Mouse (Mus musculus) yolk sac, embryonic 10.5 days (tissue): ENCODE results near the gene Mlf2.
"Not testable (repeated sequence)": the region's sequence is repeated elsewhere in the genome, so short reads cannot be mapped to it uniquely, and the experiment has no call there.

Experiments used
- DNase-seq: peaks from one replicate; pipeline ENCODE4 v3.0.0-alpha.2; 2017; ENCODE audit warnings: low spot score

Gene Mlf2

DNA sequence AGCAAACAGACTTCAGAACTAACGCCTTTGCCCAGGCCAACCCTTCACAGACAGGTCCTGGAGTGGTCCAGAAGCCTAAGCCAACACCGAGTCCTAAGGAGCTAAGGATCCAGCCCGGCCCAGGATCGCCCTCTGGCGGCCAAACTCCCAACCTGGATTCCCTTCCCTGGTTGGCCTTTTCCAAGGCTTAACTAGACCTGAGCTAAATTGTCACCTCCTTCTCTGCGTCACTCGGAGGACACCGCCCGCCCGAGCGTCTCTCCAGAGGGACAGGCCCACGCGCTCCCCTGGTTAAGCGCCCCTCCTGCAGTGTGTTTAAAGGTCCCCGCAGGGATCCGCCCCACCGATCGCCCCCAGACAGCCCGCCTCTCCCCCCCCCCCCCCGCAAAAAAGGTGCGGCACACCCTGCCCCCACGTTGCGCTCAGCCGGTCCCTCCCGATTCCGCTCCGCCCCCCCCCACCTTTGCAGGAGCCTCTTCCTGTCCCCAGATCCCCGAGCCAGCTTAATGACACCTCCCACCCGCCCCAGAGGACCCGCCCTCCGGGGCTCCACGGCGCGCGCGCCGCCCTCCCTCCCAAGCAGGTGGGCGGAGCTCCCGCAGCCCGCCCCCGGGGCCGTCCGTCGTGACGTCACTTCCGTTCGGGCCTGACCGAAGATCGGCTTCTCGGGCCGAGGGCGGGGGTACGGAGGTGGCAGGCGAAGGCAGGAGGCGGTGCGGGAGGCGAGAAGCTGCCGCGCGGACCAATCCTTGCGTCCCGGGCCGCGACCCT is at the start of gene Mlf2:
TSS of gene Mlf2 (plus strand) at position 633 of the 771 bp plus-strand sequence.
- peak; percentile 99 for DNase-seq

DNA sequence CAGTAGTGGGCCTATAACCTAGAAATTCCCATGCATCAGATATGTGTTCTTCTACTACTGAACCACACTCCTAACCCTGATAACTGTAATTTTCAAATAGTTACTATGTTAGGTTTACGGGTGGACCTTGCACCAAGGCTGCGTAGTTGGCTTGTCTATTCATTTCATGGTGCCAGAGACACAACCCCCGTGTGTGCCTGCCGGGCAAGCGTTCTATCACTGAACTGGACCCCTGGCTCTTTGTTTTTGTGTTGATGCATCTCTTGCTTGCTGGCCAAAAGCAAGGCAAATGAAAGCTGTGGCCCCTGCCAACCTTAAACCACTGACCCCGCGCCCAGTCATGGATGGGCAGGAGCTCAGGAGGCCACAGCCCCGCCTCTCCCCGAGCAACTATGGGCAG is 49.4 kb upstream of the Mlf2 start:
- no peak for DNase-seq

DNA sequence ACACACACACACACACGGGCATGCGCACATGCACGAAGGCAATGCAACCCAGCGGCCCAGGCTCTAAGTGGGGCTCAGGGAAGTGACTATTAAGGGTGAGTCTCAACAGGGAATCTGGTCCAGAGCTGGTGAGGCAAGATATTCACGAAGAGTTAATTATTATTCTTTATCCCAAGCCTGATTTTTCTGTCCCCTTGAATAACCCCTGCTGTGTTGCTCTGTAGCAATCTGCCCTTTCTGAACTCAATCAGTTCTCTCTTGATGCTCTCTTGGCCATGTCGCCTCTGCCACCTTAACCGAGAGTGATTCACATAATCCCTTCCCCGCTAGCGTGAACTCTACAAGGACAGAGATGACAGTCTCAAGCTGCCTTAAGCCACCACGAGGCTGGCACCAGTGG is 47.8 kb upstream of the Mlf2 start:
- DNase-seq, result no peak

DNA sequence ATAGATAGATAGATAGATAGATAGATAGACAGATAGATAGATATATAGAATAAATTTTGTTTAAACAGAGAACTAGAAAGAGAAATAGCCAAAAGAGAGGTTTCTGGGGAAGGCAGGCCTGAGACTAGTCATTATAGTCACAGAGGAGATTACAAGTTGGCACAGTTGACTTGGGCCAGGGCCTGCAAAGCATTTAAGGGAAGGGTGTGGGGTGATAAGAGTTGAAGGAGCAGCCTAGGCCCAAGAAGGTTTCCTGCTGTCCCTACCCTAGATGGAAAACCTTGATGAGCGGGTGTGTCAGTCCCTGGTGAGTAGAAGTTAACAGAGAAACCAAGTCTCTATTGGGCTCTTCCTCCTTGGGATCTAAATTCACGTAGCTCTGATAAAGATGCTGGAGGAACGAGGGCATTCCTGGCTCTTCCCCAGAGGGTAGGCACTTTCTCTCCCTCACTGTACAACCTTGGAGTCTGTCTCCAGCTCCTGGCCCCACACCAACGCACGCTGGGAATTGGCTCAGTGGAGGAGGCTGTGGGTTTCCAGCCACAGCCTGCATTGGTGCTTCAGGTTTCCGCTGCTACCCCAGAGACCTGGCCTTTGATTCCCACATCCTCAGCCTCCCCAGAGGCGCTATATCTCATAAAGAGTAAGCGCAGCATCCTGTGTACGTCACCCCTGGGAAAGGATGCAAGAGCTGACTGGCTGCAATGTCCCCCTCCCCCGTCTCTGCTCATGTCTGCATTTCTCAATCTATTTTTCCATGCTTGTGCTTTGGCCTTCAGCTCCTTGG is 46.3 kb upstream of the Mlf2 start:
- no peak for DNase-seq

DNA sequence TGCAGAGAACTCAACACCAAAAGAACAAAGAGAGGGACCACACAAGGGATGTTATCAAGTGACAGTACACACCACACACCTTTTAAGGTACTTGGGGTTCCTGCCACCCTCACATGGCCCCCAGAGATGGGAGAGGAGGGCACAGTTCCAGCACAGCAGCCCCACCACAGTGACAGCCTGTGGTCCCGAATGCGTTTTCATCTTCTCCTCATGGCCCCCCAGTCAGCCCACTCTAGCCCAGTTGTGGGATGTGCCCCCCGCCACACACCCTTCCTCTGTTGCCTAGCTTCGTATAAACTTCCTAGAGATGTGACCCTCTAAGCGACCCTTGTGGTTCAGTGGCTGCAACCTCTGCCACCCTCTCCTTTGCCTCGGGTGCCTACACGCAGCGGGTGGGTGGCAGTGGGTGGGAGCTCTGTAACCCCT is 45.2 kb upstream of the Mlf2 start:
- DNase-seq, result no peak

DNA sequence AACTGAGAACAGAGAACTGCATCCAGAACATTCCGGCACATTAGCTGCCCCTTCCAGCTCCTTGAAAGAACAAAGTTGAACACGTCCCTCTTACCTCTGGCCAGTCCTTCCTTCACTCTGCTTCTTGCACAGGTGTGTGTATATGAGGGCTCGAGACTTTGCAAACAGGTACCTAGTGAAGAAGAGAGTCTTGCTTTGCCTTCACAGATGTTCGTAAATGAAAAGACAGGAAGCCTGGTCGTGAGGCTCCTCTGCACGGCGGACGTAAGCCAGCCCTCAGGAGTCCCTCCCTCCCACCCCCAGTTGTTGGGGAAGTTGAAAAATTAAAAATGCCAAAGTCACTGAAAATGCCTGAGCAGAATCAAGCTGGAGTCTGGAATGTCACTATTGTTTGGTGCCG is 43.2 kb upstream of the Mlf2 start, which contains the start of gene Cd4:
TSS of gene Cd4 (minus strand) at position 236 of the 400 bp plus-strand sequence.
- no peak for DNase-seq

DNA sequence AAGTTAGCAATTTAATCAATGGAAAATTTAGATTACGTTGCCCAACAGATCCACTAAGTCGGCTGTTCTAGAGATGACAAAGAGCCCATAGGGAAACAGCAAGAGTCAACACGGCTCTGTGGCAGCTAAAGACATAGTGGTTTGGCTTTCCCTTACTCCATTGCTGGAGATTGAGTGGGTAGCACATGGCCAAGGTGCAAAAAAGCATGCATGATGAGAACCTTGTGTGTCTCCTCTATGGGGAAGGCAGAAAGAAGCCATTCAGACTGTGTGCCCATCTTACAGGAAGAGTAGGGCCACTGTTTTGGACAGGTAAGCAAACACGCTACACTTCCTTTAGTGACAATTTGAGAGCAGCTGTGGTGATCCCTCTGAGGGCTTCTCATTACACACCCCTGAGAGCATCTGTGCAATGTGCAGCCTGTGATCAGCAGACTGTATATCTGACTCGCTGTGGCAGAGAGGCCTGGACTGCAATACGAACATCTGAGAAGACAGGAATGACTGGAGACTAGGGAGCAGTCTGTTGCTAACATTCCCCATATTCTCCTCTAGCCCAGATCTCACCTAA is 42.5 kb upstream of the Mlf2 start:
- no peak for DNase-seq

DNA sequence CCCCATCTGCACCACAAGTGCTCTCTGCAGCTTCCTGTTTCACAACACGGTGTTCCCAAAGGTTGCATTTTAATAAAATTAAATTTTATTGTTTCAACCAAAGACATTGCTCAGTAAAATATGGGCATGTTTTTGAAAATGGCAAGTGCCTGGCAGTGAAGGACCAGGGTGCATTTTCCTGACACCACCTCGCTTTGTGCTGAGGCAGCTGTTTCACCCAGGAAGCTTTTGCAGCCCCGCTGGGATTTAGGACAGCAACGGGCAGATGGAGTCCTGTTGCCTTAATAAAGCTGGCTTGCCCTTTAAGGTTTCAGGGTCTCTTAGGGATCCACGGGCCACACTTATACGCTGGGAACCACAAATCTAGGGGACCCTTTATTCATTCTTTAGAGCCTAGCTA is 40.2 kb upstream of the Mlf2 start:
- no peak for DNase-seq

DNA sequence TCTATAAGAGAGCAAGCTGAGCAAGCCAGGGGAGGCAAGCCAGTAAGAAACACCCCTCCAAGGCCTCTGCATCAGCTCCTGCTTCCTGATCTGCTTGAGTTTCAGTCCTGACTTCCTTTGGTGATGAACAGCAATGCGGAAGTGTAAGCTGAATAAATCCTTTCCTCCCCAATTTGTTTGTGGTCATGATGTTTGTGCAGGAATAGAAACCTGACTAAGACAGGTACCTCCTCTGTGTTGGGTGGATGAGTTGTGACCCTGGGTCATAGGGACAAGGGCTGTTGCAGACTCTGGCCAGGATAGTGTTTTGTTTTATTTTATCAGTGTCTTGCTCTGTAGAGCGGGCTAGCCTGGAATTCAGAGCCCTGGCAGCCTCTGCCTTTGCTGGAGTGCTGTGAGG is 37.1 kb upstream of the Mlf2 start:
- DNase-seq, result not testable (repeated sequence)

DNA sequence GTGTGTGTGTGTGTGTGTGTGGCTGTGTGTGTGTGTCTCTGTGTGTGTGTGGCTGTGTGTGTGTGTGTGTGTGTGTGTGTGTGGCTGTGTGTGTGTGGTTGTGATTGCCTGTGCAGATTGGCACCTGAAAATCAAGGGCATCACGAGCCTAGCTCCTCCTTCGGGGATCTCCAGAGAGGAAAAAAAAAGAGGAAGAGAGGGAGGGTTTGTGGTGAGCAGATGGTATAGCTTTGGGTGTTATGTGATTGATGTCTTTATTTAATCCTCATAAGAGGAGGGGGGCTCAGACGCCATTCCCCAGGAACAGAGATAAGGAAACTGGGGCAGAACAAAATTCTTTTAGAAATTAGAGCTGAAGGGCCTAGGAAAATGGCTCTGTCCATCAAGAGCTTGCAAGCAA is 32.8 kb upstream of the Mlf2 start:
- DNase-seq, result no peak

DNA sequence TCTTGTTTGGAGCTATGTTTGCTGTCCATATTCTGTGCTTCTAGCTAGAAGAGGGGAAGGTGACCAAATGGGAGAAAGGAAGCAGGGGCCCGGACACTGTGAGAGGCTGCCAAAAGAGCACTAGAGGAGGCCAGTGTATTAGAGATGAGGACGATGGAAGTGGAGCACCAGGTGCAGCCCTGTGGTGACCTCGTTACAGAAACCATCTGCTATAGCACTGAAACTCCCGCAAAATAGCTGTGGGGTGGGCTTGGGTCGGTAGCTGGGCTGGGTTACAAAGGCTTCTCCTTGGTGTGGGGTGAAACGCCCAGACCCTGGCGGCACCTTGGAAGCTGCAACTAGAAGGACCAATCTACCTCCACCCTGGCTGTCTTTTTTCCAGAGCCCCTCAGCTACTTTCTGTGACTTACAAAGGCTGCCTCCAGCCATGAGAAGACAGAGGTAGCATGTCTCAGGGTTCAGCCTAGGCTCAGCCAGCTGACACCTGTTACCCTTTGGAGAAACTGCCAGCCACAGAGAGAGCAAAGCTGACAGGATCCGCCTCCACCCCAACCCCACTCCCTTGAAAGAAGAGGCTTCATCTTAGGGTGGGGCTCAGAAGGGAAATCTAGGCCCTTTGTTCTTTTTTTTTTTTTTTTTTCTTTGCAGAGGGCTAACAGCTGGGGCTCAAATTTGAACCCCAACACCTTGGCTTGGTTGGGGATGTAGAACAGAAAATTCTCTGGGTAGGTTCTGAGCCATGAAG is 31.0 kb upstream of the Mlf2 start:
- DNase-seq, result no peak

DNA sequence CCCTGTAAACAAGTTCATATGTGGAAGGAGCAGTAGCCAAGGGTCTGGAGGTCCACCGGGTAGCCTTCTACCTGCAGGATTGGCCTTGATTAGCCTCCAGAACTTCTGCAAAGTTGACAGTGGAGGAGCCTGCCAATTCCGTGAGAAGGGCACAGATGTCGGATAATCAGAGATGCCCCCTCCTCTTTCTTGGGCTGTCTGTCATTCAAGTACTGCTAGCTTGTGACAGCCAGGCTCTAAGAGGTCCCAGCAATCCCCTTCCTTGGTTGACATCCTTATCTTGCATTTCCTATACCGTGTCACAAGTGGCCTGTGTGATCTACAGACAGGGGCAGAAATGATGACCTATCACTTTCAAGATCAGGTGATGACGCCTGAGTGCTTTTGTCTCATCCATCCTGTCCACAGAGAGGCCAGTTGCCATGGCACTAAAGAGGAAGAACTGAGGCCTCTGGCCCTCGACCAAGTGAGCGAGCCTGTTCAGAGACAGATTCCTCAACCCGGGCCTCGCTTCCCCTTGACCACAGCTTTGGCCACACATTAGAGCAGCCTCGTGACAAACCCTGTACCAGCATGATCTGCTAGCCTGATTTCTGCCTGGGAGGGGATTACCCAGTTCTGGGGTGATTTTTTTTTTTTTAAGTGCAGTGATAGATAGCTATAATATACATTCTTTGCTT is 30.2 kb upstream of the Mlf2 start:
- no peak for DNase-seq

DNA sequence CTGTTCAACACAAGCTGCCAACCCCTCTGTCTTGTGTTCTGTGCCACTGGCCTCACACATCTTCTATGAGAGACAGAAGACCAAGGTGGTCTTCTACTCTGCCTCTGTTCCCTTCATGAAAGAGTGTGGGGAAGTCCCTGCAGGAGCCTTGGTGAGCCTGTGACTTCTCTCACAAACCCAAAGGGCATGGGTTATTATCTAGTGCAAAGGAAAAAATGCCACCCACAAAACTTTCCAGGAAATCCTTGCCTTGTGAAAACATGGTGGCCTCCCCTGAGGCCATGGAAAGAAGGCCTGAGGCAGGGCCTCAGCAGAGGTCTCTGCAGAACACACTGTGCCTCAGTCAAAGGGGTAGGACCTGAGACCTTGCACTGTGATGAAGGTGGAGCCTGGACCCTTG is 29.3 kb upstream of the Mlf2 start:
- DNase-seq, result no peak

DNA sequence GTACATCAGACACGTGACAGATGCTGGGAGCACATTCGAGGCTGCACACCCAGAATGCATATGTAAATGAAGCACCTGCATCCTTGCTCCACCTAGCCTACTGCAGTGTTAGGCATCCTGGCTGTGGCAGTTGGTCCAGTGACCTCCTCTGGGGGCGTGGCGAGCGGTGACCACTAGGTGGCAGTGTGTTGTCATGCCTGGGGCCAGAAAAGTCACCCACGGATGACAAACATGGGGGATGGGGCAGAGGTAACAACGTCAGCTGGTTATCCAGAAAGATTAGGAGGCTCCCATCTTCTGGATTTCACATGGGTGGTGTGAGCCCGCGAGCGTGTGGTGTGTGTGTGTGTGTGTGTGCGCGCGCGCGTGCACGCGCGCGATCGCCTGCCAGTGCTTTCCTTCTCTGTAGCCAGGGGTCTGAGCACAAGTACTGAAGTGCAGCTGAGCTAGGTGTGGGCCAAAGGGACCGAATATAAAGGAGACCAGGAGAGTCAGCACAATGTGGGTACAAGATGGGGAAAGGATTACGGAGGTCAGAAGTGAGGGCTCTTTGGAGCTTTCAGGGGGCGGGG is 27.5 kb upstream of the Mlf2 start:
- peak; percentile 90 for DNase-seq

DNA sequence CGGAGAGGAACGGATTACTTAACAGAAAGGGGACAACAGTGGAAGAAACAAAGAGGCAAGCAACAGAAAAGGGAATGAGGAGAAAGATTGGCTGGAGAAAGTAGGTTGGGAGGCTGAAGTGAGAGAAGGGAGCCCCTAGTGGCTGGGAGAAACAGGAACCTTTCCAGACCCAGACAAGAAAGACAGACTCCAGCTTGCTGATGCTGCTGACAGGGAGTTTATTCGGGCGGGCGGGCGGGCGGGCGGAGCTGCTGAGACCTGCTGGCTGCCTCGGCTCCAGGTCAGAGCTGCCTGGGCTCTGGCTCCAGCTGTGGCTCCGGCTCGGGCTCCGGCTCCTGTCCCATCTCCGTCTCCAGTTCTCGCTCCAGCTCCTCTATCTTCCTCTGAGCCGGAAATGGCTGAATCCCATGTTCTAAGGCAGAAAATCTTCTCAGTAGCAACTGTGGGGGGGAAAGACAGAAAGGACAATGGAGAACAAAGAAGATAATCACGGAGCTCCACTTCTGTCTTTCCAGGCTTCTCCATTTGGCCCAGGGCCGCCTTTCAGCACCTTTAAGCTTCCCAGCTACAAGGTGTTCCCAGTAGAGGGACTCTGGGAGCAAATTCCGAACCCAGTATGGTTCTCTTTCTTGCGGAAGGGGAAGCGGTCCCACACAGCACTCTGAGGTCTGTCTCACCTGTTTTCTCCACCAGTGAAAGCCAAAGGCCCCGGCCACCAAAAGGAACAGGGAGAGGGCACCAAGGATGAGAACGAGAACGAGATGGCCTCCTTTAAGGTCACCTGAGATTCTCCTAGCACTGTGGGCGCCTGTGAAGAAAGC is 26.8 kb upstream of the Mlf2 start:
- peak; percentile 86 for DNase-seq

DNA sequence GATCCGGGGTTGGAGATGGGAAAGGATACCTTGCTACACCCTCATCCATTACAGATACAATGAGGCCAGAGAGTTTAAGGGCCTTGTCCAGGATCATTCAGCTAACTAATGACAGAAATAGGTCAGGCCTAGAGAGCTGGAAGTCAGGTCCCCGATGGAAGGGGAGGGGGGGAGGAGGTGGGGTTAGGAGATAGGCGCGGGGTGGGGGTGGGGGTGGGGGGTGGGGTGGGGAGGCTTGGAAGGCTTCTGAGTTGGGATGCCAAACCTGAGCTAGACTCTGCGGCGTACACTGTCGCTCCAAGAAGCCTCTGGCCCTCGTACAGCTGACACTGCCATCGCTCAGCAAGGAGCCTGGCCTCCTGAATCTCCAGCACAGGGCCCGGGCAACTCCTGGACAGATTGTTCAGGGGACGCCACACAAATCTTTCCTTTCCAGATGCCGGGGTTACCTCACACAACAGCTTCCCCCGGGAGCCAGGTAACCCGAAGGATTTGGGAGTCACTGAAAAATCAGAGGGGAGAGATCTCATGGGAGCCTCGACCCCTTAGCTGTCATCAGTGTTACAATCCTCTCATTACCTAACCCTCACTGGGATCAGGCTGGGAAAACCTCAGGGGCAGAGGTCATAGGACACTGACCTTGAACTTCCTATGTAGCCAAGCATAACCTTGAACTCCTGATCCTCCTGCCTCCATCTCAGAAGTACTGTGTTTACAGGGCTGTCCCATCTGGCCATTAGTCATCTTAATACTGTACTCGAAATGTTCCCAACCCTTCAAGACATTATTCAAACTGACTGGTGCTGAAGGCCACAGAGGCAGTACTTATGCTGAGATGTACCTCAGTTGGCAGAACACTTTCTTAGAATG is 26.0 kb upstream of the Mlf2 start:
- no peak for DNase-seq

DNA sequence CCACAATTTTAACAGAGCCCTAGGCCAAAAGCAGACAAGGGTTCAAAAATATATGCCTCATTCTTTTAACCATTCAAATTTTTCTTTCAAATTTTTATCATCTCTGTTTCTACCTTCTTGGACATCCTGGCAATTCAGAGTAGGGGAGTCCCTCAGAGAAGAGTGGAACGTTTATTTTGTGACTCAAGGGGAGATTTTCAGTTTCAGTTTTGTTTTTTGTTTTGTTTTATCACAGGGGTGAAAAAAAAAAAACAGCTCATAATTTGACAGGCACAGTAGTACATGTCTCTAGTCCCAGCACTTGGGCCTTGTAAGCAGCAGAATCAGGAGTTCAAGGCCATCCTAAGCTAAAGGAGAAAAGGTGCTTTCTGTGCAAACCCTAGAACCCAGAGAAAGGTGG is 23.4 kb upstream of the Mlf2 start:
- no peak for DNase-seq

DNA sequence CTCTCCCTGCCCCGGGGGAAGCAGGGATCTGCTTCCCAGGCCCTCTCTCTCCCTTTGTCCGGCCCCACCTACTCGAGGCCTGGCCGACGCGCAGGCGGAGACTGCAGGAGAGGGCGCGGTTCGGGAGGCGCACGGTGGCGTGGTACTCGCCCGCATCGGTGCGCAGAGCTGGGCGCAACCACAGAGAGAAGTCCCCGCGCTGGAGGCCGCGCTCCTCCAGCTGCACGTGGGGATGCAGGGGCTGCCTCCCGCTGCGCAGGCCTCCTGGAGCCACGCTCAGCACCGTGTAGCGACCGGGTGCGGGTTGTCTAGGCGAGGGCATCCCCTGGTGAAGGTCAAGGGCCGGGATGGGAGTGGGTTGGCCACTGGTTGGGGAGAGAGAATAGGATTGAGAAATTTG is 21.2 kb upstream of the Mlf2 start:
- no peak for DNase-seq

DNA sequence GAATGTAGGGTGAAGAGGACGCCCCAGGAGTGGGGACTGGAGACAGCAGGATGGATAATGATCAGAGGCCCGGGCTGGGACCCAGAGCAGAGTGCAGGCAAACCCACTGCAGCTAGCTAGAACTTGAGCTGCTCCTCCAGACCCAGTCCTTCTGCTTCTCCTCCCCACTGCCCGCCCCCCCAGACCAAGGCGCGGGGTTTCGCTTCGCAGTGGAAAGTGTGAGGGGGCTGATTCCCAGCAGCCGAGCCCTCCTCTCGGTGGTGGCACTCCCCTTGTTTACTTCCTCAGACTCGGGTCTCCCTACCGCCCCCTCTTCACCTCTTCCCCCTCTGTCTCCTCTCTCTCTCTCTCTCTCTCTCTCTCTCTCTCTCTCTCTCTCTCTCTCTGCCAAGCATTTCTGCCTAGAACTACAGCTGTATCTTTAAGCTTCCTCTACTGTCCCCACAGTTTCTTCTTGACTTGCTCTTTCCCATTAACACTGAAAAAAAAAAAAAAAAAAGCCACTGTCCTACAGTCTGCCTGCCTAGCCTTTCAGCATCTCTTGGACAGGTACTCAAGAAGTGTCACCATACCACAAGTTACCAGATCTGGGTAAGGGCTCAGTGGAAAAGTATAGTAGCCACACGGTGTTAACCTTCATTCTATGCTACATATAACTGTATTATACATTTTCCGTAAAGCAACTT is 19.5 kb upstream of the Mlf2 start, which contains the start of gene Lag3:
TSS of gene Lag3 (minus strand) at position 173 of the 686 bp plus-strand sequence.
- no peak for DNase-seq
